Mouse (Mus musculus): ENCODE results near the gene Snx18. TPM values are rescaled to one million over a fixed set of nuclear protein-coding genes. Genes with fewer than 3 reads are reported as not detected.

Gene Snx18
- polyA plus RNA-seq, 1 experiment from 2014 or later, result 18.1 TPM

DNA sequence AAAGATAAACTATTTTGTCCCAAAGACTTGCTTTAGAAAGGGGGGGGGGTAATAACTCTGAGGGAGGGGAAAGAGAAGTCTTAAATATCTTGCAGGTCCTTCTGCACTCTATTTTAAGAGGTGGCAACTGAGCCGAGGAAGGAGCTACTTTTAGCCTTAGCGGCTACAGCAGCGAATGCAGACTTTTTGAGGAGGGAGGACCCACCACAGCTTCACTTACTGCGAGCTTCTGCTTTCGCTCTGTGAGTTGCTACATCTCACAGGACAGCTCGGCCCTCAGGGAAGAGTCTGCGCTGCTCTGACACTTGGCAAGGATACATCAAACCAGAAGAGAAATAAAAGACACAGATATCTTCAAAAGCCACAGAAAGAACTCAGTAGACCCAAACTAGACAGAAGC, 38.8 kb upstream of the Snx18 start:
- H3K27me3 ChIP-seq (replicated peaks; ENCODE audit: insufficient read depth, low read length), result no peaks in the 10 kb centered on the region
- WGBS, result 75% methylated on average over 7 of the region's 7 CpGs
- DNase-seq (ENCODE audit: low spot score), result no peak

DNA sequence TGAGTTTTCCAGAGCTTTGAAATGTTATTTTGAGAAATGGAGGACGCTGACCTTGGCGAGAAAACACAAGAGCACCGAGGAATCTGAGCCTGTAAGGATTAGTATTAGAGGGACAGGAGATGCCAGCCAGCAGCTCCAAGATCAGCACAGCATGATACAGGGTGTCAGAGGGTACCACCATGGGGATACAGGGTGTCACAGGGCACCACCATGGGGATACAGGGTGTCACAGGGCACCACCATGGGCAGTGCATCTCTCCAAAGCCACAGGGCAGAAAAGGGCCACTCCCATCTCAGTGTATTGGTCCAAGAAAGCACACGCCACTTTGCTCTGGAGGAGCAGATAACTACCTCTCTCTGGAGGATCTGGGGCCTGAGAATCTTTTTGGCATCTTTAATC, 38.3 kb upstream of the Snx18 start:
- H3K4me1 ChIP-seq (ENCODE audit: insufficient read depth, low read depth, low read length), result no peaks in the 10 kb centered on the region
- no peak overlapping the region for H3K4me2 ChIP-seq (replicated peaks; ENCODE audit: low read depth, low read length)
- DNase-seq (ENCODE audit: low spot score) (no peak), ATAC-seq (no peak)
- 81% methylated on average over 4 of the region's 4 CpGs for WGBS
- H3K9ac ChIP-seq (replicated peaks; ENCODE audit: low read depth), result no peak overlapping the region
- H3K9me3 ChIP-seq (ENCODE audit: low read length), result no peaks in the 10 kb centered on the region
- no peak overlapping the region for H3K4me3 ChIP-seq (ENCODE audit: low read depth, low read length)
- no peak overlapping the region for H3K27ac ChIP-seq (ENCODE audit: low read length)
- H3K27me3 ChIP-seq (replicated peaks; ENCODE audit: insufficient read depth, low read length), result no peaks in the 10 kb centered on the region
- H3K36me3 ChIP-seq (ENCODE audit: insufficient read depth, low read length), result no peaks in the 10 kb centered on the region
- TF ChIP-seq CTCF (IDR thresholded peaks at IDR 0.05) (no peak), EP300 (IDR thresholded peaks at IDR 0.05) (no peak)

More for the DNA sequence above, 38.8 kb upstream of the Snx18 start:
- Histone ChIP-seq H3K36me3 (ENCODE audit: insufficient read depth, low read length) (no peaks in the 10 kb centered on the region), H3K9me3 (ENCODE audit: low read length) (no peaks in the 10 kb centered on the region), H3K4me3 (ENCODE audit: low read depth, low read length) (no peak overlapping the region), H3K9ac (replicated peaks; ENCODE audit: low read depth) (no peak overlapping the region), H3K27ac (ENCODE audit: low read length) (no peak overlapping the region), H3K4me1 (ENCODE audit: insufficient read depth, low read depth, low read length) (no peaks in the 10 kb centered on the region), H3K4me2 (replicated peaks; ENCODE audit: low read depth, low read length) (no peak overlapping the region)
- ATAC-seq, result no peak
- TF ChIP-seq EP300 (IDR thresholded peaks at IDR 0.05) (no peak), CTCF (IDR thresholded peaks at IDR 0.05) (no peak)

DNA sequence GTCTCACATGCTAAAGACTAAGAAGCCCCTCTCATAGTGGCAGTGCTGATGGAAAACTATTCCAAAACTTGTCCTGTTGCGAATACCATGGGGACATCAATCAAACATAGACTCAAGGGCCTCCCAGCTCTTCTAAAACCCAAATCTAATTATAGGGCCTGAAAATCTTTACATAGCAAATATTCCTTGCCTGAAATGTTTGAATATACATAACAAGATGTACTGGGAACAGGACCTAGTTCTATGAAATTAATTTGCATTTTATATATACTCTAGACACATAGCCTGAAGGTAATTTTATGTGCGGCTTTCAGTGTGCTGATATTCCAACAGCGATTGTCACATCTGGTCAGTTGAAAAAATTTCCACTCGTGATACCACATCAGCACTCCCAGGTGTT, 37.1 kb upstream of the Snx18 start:
- Histone ChIP-seq H3K9me3 (ENCODE audit: low read length) (no peaks in the 10 kb centered on the region), H3K4me1 (ENCODE audit: insufficient read depth, low read depth, low read length) (no peaks in the 10 kb centered on the region), H3K4me2 (replicated peaks; ENCODE audit: low read depth, low read length) (no peak overlapping the region), H3K36me3 (ENCODE audit: insufficient read depth, low read length) (no peaks in the 10 kb centered on the region), H3K4me3 (ENCODE audit: low read depth, low read length) (no peak overlapping the region), H3K27ac (ENCODE audit: low read length) (no peak overlapping the region), H3K9ac (replicated peaks; ENCODE audit: low read depth) (no peak overlapping the region), H3K27me3 (replicated peaks; ENCODE audit: insufficient read depth, low read length) (no peaks in the 10 kb centered on the region)
- no peak for DNase-seq (ENCODE audit: low spot score)
- no peak for ATAC-seq
- TF ChIP-seq CTCF (IDR thresholded peaks at IDR 0.05) (no peak), EP300 (IDR thresholded peaks at IDR 0.05) (no peak)
- WGBS, result 93% methylated on average over 4 of the region's 4 CpGs

GRCm38 (mm10) chr13:113640944-113641597, 22.7 kb upstream of the Snx18 start:
- H3K4me3 ChIP-seq (ENCODE audit: low read depth, low read length), result no peak overlapping the region
- 78% methylated on average over 11 of the region's 11 CpGs for WGBS
- H3K36me3 ChIP-seq (ENCODE audit: insufficient read depth, low read length), result no peaks in the 10 kb centered on the region
- TF ChIP-seq CTCF (IDR thresholded peaks at IDR 0.05) (peak; percentile 57), EP300 (IDR thresholded peaks at IDR 0.05) (no peak)
- no peaks in the 10 kb centered on the region for H3K4me1 ChIP-seq (ENCODE audit: insufficient read depth, low read depth, low read length)
- no peak overlapping the region for H3K9ac ChIP-seq (replicated peaks; ENCODE audit: low read depth)
- no peak for DNase-seq (ENCODE audit: low spot score)
- no peak for ATAC-seq
- no peaks in the 10 kb centered on the region for H3K27me3 ChIP-seq (replicated peaks; ENCODE audit: insufficient read depth, low read length)
- H3K4me2 ChIP-seq (replicated peaks; ENCODE audit: low read depth, low read length), result no peak overlapping the region
- H3K27ac ChIP-seq (ENCODE audit: low read length), result no peak overlapping the region
- H3K9me3 ChIP-seq (ENCODE audit: low read length), result no peaks in the 10 kb centered on the region

- 24% methylated on average over 7 of the region's 7 CpGs for WGBS
- ATAC-seq (no peak), DNase-seq (ENCODE audit: low spot score) (peak; percentile 65)
- Histone ChIP-seq H3K4me1 (ENCODE audit: insufficient read depth, low read depth, low read length) (no peaks in the 10 kb centered on the region), H3K36me3 (ENCODE audit: insufficient read depth, low read length) (no peaks in the 10 kb centered on the region), H3K4me3 (ENCODE audit: low read depth, low read length) (no peak overlapping the region), H3K27ac (ENCODE audit: low read length) (no peak overlapping the region), H3K9me3 (ENCODE audit: low read length) (no peaks in the 10 kb centered on the region), H3K4me2 (replicated peaks; ENCODE audit: low read depth, low read length) (no peak overlapping the region), H3K9ac (replicated peaks; ENCODE audit: low read depth) (no peak overlapping the region), H3K27me3 (replicated peaks; ENCODE audit: insufficient read depth, low read length) (no peaks in the 10 kb centered on the region)
- TF ChIP-seq EP300 (IDR thresholded peaks at IDR 0.05) (no peak), CTCF (IDR thresholded peaks at IDR 0.05) (peak; percentile 57)
These were observed 20.6 kb upstream of the Snx18 start for GRCm38 (mm10) chr13:113638914-113639313.

DNA sequence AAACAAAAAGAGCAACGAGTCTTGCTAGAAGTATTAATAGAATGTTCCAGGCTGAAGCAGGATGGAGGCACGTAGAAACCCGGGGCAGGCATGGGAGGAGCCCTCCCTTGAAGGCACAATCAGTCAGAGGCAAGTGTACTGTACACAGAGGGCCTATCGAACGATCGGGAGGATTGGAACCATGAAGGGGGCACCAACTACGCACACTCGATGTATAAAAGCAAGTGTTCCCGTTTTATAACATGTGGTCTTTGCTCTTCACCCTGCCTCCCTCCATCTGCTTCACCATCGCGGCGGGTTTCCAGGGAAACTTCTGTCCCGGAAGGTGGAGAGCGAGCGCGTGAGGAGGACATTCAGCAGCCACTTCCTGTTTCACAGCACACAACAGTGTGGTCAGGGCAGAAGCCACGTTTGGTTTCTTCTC, 17.4 kb upstream of the Snx18 start:
- peak overlapping the region; percentile 21; the same call in 1 of the 2 replicates for H3K4me2 ChIP-seq (replicated peaks; ENCODE audit: low read depth, low read length)
- no peak overlapping the region for H3K9ac ChIP-seq (replicated peaks; ENCODE audit: low read depth)
- WGBS, result 41% methylated on average over 17 of the region's 17 CpGs
- no peaks in the 10 kb centered on the region for H3K36me3 ChIP-seq (ENCODE audit: insufficient read depth, low read length)
- no peaks in the 10 kb centered on the region for H3K4me1 ChIP-seq (ENCODE audit: insufficient read depth, low read depth, low read length)
- no peaks in the 10 kb centered on the region for H3K9me3 ChIP-seq (ENCODE audit: low read length)
- DNase-seq (ENCODE audit: low spot score) (peak; percentile 32), ATAC-seq (peak; percentile 50)
- no peak overlapping the region for H3K4me3 ChIP-seq (ENCODE audit: low read depth, low read length)
- no peak overlapping the region for H3K27ac ChIP-seq (ENCODE audit: low read length)
- TF ChIP-seq CTCF (IDR thresholded peaks at IDR 0.05), result no peak
- TF ChIP-seq EP300 (IDR thresholded peaks at IDR 0.05), result no peak
- H3K27me3 ChIP-seq (replicated peaks; ENCODE audit: insufficient read depth, low read length), result no peaks in the 10 kb centered on the region
